Mouse (Mus musculus): ENCODE data around the gene Atp5f1.

DNA sequence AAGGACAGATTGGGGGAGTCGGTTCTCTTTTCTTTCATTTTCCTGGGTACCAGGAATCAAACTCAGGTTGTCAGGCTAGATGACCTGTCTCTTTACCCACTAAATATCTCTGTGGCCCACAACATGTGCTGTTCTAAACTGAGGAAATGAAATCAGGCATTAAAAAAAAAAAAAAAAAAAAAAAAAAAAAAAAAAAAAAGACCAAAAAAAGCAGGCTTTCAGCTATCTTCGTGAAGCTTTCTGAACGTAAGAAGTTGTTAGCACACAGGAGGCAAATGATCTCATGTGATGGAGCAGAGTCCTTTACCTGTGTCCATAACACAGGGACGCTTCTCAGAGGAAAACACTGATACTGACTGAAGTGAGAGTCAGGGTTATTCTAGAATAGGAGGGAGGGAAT lies 23.8 kb downstream of the Atp5f1 start:
- TF ChIP-seq CTCF (IDR thresholded peaks at IDR 0.05; ENCODE audit: low read depth, low read length) (no peak), EP300 (IDR thresholded peaks at IDR 0.05; ENCODE audit: insufficient read depth, low read depth, low read length) (no peak)
